Mouse (Mus musculus) neural tube, embryonic 12.5 days (tissue): ENCODE data around the gene Dnajc22. TPM values are rescaled to one million over a fixed set of nuclear protein-coding genes. Genes with fewer than 3 reads are reported as not detected.

Experiments used
- ATAC-seq: fragments of 200-750 bp; cut with Nextera tagmentation; 2 replicates; pipeline ENCODE4 v1.8.0; 2017; ENCODE audit warnings: low read depth, mild to moderate bottlenecking, moderate TSS enrichment, moderate library complexity; ENCODE audit not compliant: low FRiP score
- H3K27ac ChIP-seq: fragments of 300-500 bp; sonication (generic); 2 replicates; pipeline ENCODE4 v1.5.1; 2016
- H3K27me3 ChIP-seq: fragments of 300-500 bp; sonication (generic); replicated peaks from 2 replicates; pipeline ENCODE4 v1.6.1; 2016; ENCODE audit warnings: mild to moderate bottlenecking
- H3K36me3 ChIP-seq: fragments of 300-500 bp; sonication (generic); 2 replicates; pipeline ENCODE4 v1.6.1; 2016; ENCODE audit warnings: mild to moderate bottlenecking
- H3K4me1 ChIP-seq: fragments of 300-500 bp; sonication (generic); 2 replicates; pipeline ENCODE4 v1.6.1; 2016
- H3K4me2 ChIP-seq: fragments of 300-500 bp; sonication (generic); replicated peaks from 2 replicates; pipeline ENCODE4 v1.6.1; 2016; ENCODE audit warnings: mild to moderate bottlenecking
- H3K4me3 ChIP-seq: fragments of 300-500 bp; sonication (generic); 2 replicates; pipeline ENCODE4 v1.5.1; 2016
- H3K9ac ChIP-seq: fragments of 300-500 bp; sonication (generic); 2 replicates; pipeline ENCODE4 v1.6.1; 2016; ENCODE audit warnings: mild to moderate bottlenecking
- H3K9me3 ChIP-seq: fragments of 300-500 bp; sonication (generic); 2 replicates; pipeline ENCODE4 v1.6.1; 2016; ENCODE audit warnings: mild to moderate bottlenecking
- WGBS: fragments of 180-500 bp; shearing (Covaris S2); methylation state at CpG from one replicate; pipeline ENCODE4 v1.1.7; 2016; 5-methylcytosine and 5-hydroxymethylcytosine counted together
- polyA plus RNA-seq: library from polyadenylated mRNA; unstranded; fragments of >200 nt; fragmentation: Nextera tagmentation; extraction: Ambion mirVana; gene quantifications from 2 replicates; pipeline ENCODE4 v1.2.1, GENCODE M21; 2016

The Dnajc22 gene
- polyA plus RNA-seq, 1 experiment from 2014 or later = 1.1 TPM

DNA sequence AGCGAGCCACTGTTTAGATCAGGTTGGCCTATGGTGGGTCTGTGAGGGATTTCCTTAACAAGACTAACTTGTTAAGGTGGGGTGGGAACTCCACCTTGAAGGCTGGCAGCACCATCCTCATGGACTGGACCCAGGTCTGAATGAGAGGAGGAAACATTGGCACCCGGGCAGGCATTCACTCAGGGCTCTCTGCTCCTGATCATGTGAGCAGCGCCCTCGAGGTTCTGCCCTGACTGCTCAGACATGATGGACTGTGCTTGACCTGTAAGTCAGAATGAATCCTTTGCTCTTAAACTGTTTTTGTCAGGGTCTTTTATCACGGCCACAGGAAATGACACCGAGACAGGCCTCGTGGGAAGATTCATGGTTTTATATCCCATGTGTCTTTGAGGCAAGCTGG lies 12.3 kb downstream of the Dnajc22 start:
- Histone ChIP-seq H3K27me3 (no peaks in the 10 kb centered on the region; the same call in 1 of the 2 replicates), H3K27ac (no peak overlapping the region), H3K9me3 (no peaks in the 10 kb centered on the region), H3K9ac (no peak overlapping the region), H3K4me1 (no peaks in the 10 kb centered on the region), H3K36me3 (no peaks in the 10 kb centered on the region), H3K4me3 (no peak overlapping the region), H3K4me2 (no peak overlapping the region)
- ATAC-seq = no peak
- WGBS = 47% methylated on average over 7 of the region's 7 CpGs

DNA sequence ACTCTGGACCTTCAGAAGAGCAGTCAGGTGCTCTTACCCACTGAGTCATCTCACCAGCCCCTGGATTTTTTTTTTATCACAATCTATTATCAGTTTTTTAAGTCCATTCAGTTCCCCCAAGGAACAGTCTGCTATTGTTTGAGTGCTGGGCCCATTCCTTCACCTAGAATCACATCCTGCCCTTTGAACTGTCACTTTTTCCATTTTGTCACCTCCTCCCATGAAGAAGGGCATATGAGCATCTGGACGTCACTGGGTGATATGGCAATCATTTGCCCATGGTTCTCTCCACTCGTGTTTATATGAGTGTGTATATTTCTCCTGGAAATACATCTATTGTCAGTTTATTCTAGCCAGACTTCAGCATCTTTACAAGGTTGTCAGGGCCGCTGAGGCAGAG lies 14.9 kb downstream of the Dnajc22 start:
- no peaks in the 10 kb centered on the region for H3K36me3 ChIP-seq
- no peak for ATAC-seq
- no peak overlapping the region for H3K9ac ChIP-seq
- no peaks in the 10 kb centered on the region for H3K27me3 ChIP-seq
- no peaks in the 10 kb centered on the region for H3K9me3 ChIP-seq
- 87% methylated on average over 3 of the region's 3 CpGs for WGBS
- H3K4me3 ChIP-seq = no peak overlapping the region
- no peaks in the 10 kb centered on the region for H3K4me1 ChIP-seq
- H3K27ac ChIP-seq = no peak overlapping the region
- no peak overlapping the region for H3K4me2 ChIP-seq

DNA sequence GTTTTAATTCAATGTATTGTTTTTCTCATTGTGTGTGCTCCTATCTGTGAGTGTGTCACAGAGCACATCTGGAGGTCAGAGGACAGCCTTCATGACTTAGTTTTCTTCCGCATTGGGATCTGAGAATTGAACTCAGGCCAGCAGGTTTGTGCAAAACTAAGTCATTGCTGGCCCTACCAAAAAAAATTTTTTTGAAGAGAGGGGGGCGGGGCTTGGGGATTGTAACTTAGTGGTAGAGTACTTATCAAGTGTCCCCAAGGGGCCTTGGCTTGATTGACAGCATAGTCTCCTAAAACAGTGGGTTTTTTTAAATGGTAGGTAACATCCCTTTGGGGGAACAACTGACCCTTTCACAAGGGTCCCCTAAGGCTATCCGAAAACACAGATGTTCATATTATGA lies 18.2 kb downstream of the Dnajc22 start:
- ATAC-seq = no peak
- WGBS = 85% methylated on average over 3 of the region's 3 CpGs
- Histone ChIP-seq H3K9ac (no peak overlapping the region), H3K27ac (no peak overlapping the region), H3K4me2 (no peak overlapping the region), H3K4me1 (no peaks in the 10 kb centered on the region), H3K36me3 (no peaks in the 10 kb centered on the region), H3K4me3 (no peak overlapping the region), H3K27me3 (no peaks in the 10 kb centered on the region), H3K9me3 (no peaks in the 10 kb centered on the region)

DNA sequence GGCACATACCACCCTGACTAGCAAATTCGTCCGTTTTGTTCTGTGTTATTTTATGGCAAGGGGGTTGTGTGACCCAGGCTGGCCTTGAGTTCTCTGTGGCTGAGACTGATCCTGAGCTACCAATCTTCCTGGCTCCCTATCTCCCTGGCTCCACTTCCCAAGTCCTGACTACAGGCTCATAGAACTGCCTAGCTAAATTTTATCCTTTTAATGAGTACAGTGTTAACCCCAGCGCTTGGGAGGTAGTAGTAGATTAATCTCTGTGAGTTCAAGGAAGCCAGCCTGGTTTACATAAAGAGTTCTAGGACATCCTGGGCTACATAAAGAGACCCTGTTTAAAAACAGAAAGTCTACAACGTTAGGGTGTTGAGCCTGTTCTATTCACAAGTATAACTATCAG lies 18.8 kb downstream of the Dnajc22 start:
- WGBS = 62% methylated on average over 4 of the region's 4 CpGs
- no peak overlapping the region for H3K27ac ChIP-seq
- no peaks in the 10 kb centered on the region for H3K27me3 ChIP-seq
- H3K4me3 ChIP-seq = no peak overlapping the region
- H3K9me3 ChIP-seq = no peaks in the 10 kb centered on the region
- H3K4me2 ChIP-seq = no peak overlapping the region
- no peaks in the 10 kb centered on the region for H3K4me1 ChIP-seq
- H3K36me3 ChIP-seq = no peaks in the 10 kb centered on the region
- no peak overlapping the region for H3K9ac ChIP-seq
- ATAC-seq = no peak

DNA sequence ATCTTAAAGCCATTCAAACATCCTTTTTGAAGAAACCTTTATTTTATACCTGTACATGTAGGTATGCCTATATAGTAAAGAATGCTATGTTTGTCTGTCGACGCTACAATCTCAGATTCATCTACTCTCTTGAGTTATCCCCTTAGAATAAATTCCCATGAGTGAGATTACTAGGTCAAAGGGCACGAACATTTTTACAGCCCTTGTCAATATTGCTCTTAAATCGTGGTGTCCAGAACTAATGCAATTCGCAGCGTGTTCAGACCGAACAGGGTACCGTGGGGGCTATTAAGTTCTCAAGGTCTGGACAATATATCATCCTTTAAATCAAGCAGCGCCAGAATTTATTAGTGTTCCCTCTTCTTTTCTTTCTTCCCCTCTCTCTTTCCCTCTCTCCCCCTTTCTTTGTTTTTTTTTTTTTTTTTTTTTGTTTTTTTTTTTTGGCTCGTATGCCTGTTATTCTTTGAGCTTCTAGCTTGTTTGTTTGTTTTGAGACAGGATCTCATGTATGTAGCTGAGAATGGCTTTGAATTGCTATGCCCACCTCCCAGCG lies 19.9 kb downstream of the Dnajc22 start:
- Histone ChIP-seq H3K9ac (no peak overlapping the region), H3K4me3 (no peak overlapping the region), H3K36me3 (no peaks in the 10 kb centered on the region), H3K4me2 (peak overlapping the region; percentile 24; the same call in 1 of the 2 replicates), H3K27me3 (no peaks in the 10 kb centered on the region), H3K9me3 (no peaks in the 10 kb centered on the region), H3K27ac (no peak overlapping the region), H3K4me1 (no peaks in the 10 kb centered on the region)
- WGBS = 38% methylated on average over 11 of the region's 11 CpGs
- no peak for ATAC-seq

DNA sequence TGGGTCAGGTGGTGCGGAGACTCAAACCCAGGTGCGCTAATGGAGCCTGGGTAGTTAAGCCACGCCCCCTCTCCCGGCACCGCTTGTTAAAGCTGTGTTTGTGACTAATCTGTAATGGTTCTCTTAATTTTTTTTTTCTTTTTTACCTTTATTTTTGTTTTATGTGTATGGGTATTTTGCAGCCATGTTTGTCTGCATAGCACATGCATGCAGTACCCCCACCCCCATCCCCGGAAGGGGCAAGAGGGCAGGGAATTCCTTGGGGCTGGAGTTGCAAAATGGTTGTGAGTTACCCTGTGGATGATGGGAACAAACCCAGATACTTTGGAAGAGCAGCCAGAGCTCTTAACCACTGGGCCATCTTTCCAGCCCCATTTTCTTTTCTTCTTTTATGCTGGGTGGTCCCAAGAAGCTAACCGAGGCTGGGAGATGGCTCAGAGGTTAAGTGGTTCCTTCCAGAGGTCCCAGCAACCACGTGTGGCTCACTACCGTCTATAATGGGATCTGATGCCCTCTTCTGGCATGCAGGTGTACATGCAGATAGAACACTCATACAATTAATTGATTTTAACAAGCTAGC lies 20.5 kb downstream of the Dnajc22 start:
- WGBS = 7% methylated on average over 9 of the region's 9 CpGs
- H3K9me3 ChIP-seq = no peaks in the 10 kb centered on the region
- no peak overlapping the region for H3K4me3 ChIP-seq
- H3K9ac ChIP-seq = no peak overlapping the region
- peak overlapping the region; percentile 24 for H3K4me2 ChIP-seq
- no peak overlapping the region for H3K27ac ChIP-seq
- H3K36me3 ChIP-seq = no peaks in the 10 kb centered on the region
- no peak for ATAC-seq
- H3K27me3 ChIP-seq = no peaks in the 10 kb centered on the region
- no peaks in the 10 kb centered on the region for H3K4me1 ChIP-seq

DNA sequence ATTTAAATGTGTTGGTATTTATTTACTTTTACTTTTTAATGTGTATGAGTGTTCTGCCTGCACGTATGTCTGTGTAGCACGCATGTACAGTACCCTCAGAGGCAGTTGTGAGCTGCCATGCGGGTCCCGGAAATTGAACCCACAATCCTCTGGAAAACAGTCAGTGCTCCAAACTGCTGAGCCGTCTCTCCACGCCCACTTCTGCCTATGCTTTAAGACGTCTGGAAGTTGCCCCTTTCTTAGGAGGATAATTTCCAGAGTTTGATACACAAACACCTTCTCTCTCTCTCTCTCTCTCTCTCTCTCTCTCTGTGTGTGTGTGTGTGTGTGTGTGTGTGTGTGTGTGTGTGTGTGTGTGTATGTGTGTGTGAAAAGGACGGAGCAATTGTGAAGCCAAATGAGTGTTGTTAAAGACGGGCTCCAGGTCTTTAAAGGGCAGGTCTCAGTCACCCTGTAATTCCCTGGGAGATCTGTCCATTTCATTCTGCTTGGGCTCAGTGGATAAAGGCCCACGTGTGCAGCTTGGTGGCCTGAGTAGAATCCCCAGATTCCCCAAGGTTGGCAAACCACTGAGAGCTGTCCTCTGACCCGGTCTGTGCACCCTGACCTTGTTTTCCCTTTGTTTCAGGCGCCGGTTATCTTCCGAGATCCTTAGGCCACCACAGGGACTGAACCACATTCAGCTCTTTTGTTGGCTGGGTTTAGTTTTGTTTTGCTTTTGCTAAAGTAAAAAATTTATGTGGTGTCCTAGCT lies 21.5 kb downstream of the Dnajc22 start:
- H3K9ac ChIP-seq = no peak overlapping the region
- no peak overlapping the region for H3K4me2 ChIP-seq
- H3K4me3 ChIP-seq = no peak overlapping the region
- H3K36me3 ChIP-seq = no peaks in the 10 kb centered on the region
- WGBS = 44% methylated on average over 14 of the region's 14 CpGs
- no peaks in the 10 kb centered on the region for H3K4me1 ChIP-seq
- no peaks in the 10 kb centered on the region for H3K27me3 ChIP-seq
- H3K9me3 ChIP-seq = no peaks in the 10 kb centered on the region
- no peak for ATAC-seq
- H3K27ac ChIP-seq = no peak overlapping the region

DNA sequence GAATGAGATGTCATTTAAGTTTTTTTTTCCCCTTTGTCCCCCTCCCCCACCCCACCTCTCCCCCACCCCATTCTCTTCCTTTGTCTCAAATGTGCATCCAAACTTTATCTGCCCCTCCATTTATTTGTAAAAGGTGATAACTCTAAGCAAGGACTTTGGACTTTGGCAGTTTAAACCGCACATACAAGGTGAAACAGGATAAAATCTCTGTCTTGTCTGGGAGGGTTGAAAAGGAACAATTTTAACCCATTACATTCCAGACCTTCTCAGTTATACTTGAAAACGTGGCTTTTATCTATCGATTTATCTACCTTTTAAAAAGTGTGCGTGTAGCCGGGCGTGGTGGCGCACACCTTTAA lies 22.1 kb downstream of the Dnajc22 start:
- Histone ChIP-seq H3K4me1 (no peaks in the 10 kb centered on the region), H3K4me3 (no peak overlapping the region), H3K36me3 (no peaks in the 10 kb centered on the region), H3K4me2 (no peak overlapping the region), H3K9ac (no peak overlapping the region), H3K27ac (no peak overlapping the region), H3K9me3 (no peaks in the 10 kb centered on the region), H3K27me3 (no peaks in the 10 kb centered on the region)
- ATAC-seq = no peak
- WGBS = 90% methylated on average over 7 of the region's 7 CpGs

DNA sequence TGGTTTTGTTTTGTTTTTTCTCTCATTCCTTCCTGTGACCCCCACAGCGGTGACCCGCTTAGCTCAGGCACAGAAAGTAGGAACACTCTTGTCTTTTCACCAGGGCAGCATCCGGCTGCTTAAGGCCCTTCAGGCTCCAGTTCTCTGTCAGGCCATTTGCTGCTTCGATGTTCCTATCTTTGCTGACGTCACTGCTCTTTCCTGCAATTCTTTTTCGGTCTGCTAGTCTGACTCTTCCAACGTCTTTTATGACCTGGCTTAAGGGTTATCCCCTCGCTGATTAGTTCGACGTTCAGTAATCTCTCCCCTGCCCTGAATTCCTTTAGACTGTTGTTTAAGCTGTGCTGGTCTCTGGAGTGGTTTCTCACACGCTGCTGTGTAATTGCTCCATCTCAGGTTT lies 23.6 kb downstream of the Dnajc22 start:
- peaks cover 3% of the 10 kb centered on the region; the same call in 1 of the 2 replicates for H3K4me1 ChIP-seq
- H3K27me3 ChIP-seq = no peaks in the 10 kb centered on the region; the same call in 1 of the 2 replicates
- 53% methylated on average over 11 of the region's 11 CpGs for WGBS
- no peak overlapping the region for H3K27ac ChIP-seq
- no peaks in the 10 kb centered on the region for H3K36me3 ChIP-seq
- H3K9ac ChIP-seq = no peak overlapping the region
- ATAC-seq = no peak
- H3K4me2 ChIP-seq = no peak overlapping the region
- no peaks in the 10 kb centered on the region for H3K9me3 ChIP-seq
- no peak overlapping the region for H3K4me3 ChIP-seq

DNA sequence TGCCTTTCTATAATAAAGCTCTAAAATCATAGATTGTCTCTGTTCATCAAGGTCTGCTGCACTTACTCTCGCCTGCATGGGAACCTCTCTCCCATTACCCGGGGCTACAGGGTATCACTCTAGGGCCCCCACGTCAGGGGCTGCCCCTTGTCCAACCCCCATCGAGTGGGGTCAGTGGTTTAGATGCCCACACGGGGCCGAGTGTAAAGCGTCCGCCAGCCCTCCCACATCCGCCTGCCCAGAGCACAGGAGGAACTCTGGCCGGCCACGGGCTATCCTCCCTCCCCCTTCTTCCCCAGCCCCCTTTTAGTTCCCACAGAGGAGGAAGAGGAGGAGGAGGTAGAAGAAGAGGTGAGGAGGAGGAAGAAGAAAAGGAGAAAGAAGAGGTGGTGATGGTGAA lies 27.8 kb downstream of the Dnajc22 start:
- no peaks in the 10 kb centered on the region for H3K36me3 ChIP-seq
- H3K4me1 ChIP-seq = peaks cover 3% of the 10 kb centered on the region; the same call in 1 of the 2 replicates
- ATAC-seq = no peak
- no peak overlapping the region for H3K9ac ChIP-seq
- H3K27me3 ChIP-seq = no peaks in the 10 kb centered on the region; the same call in 1 of the 2 replicates
- H3K4me2 ChIP-seq = no peak overlapping the region
- no peak overlapping the region for H3K27ac ChIP-seq
- WGBS = 16% methylated on average over 11 of the region's 11 CpGs
- no peak overlapping the region for H3K4me3 ChIP-seq
- H3K9me3 ChIP-seq = no peaks in the 10 kb centered on the region

DNA sequence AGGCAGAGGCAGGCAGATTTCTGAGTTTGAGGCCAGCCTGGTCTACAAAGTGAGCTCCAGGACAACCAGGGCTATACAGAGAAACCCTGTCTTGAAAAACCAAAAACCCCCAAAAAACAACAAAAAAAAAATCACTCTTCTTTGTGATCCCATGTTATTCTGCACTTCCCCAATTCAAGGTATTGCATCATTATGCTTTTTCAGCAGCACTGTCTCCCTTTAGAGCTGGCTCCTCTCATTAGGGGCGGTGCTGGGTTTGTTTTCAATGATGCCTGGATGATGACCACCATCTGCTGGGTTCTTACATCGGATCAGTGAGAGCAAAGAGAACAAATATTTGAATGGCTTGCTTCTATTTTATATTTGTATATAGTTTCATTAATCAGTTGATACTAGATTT lies 29.7 kb downstream of the Dnajc22 start:
- Histone ChIP-seq H3K4me2 (no peak overlapping the region), H3K27ac (no peak overlapping the region), H3K27me3 (no peaks in the 10 kb centered on the region; the same call in 1 of the 2 replicates), H3K9me3 (no peaks in the 10 kb centered on the region), H3K4me3 (no peak overlapping the region), H3K36me3 (no peaks in the 10 kb centered on the region), H3K4me1 (peaks cover 3% of the 10 kb centered on the region; the same call in 1 of the 2 replicates), H3K9ac (no peak overlapping the region)
- 86% methylated on average over 2 of the region's 2 CpGs for WGBS
- no peak for ATAC-seq

DNA sequence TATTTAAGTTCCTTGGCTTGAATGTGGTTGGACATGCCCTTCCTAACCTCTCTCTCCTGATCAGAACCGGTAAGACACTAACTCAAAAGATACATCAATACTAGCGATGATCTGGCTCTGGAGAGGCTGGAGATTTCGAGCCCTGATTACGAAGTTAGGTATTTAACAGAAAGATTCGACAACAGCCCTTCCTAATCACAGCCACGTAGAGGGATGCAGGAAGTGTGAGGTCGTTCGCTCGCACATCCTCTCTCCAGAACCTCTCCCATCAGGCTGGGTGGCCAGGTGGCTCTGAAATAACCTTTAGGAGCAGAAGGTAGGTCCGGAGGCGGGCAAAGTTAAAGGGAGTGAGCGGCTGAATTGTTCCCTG lies 32.7 kb downstream of the Dnajc22 start, which contains the start of gene Spats2:
TSS of gene Spats2 (plus strand) at position 206 of the 370 bp plus-strand sequence.
- Histone ChIP-seq H3K27ac (peak within 1 kb of the TSS; percentile 89), H3K9me3 (no peaks in the 10 kb centered on the region), H3K9ac (peak within 1 kb of the TSS; percentile 84), H3K4me3 (peak within 1 kb of the TSS; percentile 78), H3K27me3 (no peaks in the 10 kb centered on the region; the same call in 1 of the 2 replicates), H3K4me1 (peaks cover 24% of the 10 kb centered on the region), H3K36me3 (no peaks in the 10 kb centered on the region; the same call in 1 of the 2 replicates), H3K4me2 (peak within 1 kb of the TSS; percentile 71)
- peak; percentile 10; the same call in 1 of the 2 replicates for ATAC-seq
- 3% methylated on average over 12 of the region's 12 CpGs for WGBS
